Mouse (Mus musculus) heart, postnatal 0 days (tissue): Measurements from ENCODE around the gene Rbfox3.

Source experiments
- CTCF ChIP-seq: IDR thresholded peaks from 2 replicates; pipeline ENCODE4 v1.5.1; 2016; ENCODE audit warnings: antibody characterized with exemption, control low read depth, low read depth
- EP300 ChIP-seq: IDR thresholded peaks from 2 replicates; pipeline ENCODE4 v1.6.1; 2016; ENCODE audit warnings: antibody characterized with exemption, low read depth

GRCm38 (mm10) chr11:118851391-118851790 lies 60.0 kb downstream of the Rbfox3 start:
- TF ChIP-seq CTCF: no peak
- no peak for TF ChIP-seq EP300
